Mouse (Mus musculus) hindbrain, embryonic 10.5 days (tissue): ENCODE measurements around the gene Cyth3. TPM values are rescaled to one million over a fixed set of nuclear protein-coding genes. Genes with fewer than 3 reads are reported as not detected.

Experiments
- DNase-seq: peaks from one replicate; pipeline ENCODE4 v3.0.0-alpha.2; 2017; ENCODE audit warnings: low spot score
- H3K27ac ChIP-seq: fragments of 300-500 bp; sonication (generic); 2 replicates; pipeline ENCODE4 v1.5.1; 2016; ENCODE audit warnings: mild to moderate bottlenecking, moderate library complexity
- H3K27me3 ChIP-seq: fragments of 300-500 bp; sonication (generic); 2 replicates; pipeline ENCODE4 v1.6.1; 2016; ENCODE audit warnings: mild to moderate bottlenecking; ENCODE audit not compliant: poor library complexity, insufficient read depth, severe bottlenecking
- H3K36me3 ChIP-seq: fragments of 300-500 bp; sonication (generic); 2 replicates; pipeline ENCODE4 v1.6.1; 2016; ENCODE audit warnings: mild to moderate bottlenecking, moderate library complexity
- H3K4me1 ChIP-seq: fragments of 300-500 bp; sonication (generic); replicated peaks from 2 replicates; pipeline ENCODE4 v1.6.1; 2016; ENCODE audit warnings: mild to moderate bottlenecking
- H3K4me3 ChIP-seq: fragments of 300-500 bp; sonication (generic); 2 replicates; pipeline ENCODE4 v1.5.1; 2016; ENCODE audit warnings: mild to moderate bottlenecking, moderate library complexity
- H3K9me3 ChIP-seq: fragments of 300-500 bp; sonication (generic); 2 replicates; pipeline ENCODE4 v1.6.1; 2016; ENCODE audit warnings: mild to moderate bottlenecking, moderate library complexity
- WGBS: fragments of 180-500 bp; shearing (Covaris S2); methylation state at CpG from one replicate; pipeline ENCODE4 v1.1.7; 2016; 5-methylcytosine and 5-hydroxymethylcytosine counted together
- polyA plus RNA-seq: library from polyadenylated mRNA; unstranded; fragments of >200 nt; fragmentation: Nextera tagmentation; extraction: Ambion mirVana; gene quantifications from 2 replicates; pipeline ENCODE4 v1.2.1, GENCODE M21; 2016

Gene Cyth3
- polyA plus RNA-seq, 1 experiment from 2014 or later, result 36.4 TPM

DNA sequence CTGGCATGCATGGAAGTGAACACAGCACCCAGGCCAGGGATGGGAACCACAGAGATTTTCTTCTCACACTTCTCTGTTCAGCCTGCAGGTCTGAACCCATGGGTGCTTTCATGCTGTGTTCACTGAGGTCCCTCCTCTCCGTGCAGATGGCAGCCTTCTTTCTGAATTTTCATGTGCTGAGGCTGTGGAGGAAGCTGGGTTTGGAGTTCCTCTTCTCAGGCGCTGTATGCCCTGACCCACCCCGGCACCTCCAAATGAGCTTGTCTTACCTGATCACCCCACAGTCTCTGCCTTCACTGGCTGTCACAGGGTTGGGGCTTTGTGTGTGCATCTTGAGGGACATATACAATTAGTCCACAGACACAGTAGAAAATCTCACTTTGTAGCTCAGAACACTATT is 65.3 kb downstream of the Cyth3 start:
- Histone ChIP-seq H3K4me3 (no peak overlapping the region), H3K27ac (no peak overlapping the region), H3K9me3 (no peaks in the 10 kb centered on the region), H3K4me1 (peaks cover 12% of the 10 kb centered on the region), H3K27me3 (no peaks in the 10 kb centered on the region), H3K36me3 (peaks cover 28% of the 10 kb centered on the region)
- no peak for DNase-seq
- WGBS, result 95% methylated on average over 3 of the region's 3 CpGs

DNA sequence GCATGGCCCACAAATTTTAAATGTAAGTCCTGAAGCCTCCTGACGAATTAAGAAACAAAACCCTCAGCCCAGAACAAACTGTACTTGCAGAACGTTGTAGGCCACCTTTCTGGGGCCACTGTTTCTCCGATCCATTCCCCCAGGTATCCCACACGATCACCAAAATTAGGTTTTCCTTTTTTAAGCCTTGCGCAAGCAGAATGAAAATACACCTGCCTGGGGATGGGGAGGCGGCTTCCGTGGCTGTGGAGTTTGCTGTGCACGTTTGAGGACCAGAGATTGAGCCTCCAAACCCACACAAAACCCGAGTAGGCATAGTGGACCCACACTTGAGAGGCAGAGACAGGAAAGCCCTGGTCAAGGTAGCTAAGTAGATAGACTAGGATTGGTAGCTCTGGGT is 68.1 kb downstream of the Cyth3 start:
- peaks cover 46% of the 10 kb centered on the region for H3K36me3 ChIP-seq
- no peaks in the 10 kb centered on the region for H3K27me3 ChIP-seq
- no peaks in the 10 kb centered on the region for H3K9me3 ChIP-seq
- no peak overlapping the region for H3K4me3 ChIP-seq
- 91% methylated on average over 9 of the region's 9 CpGs for WGBS
- DNase-seq, result no peak
- H3K27ac ChIP-seq, result no peak overlapping the region
- no peaks in the 10 kb centered on the region for H3K4me1 ChIP-seq

DNA sequence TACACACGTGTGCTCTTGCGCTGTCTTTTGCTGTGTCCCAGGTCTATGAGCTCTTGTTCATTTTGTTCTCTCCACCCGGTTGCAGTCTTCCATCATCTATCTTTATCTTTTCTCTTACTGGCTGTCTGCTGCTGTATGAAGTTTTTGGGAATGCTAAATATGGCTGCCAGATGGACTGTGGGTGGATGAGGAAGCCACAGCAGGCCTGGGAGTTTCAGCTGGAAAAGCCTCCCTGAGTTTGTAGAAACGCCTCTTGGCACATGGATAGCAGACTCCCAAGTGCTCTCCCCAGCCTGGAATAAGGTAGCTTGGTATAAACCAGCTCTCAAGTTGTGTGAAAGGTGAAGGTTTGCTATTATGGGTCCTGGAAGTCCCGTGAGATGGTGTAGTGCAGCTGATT is 68.7 kb downstream of the Cyth3 start:
- no peak for DNase-seq
- WGBS, result 92% methylated on average over 5 of the region's 5 CpGs
- Histone ChIP-seq H3K27me3 (no peaks in the 10 kb centered on the region), H3K4me1 (no peaks in the 10 kb centered on the region), H3K9me3 (no peaks in the 10 kb centered on the region), H3K36me3 (peaks cover 46% of the 10 kb centered on the region), H3K4me3 (no peak overlapping the region), H3K27ac (no peak overlapping the region)

DNA sequence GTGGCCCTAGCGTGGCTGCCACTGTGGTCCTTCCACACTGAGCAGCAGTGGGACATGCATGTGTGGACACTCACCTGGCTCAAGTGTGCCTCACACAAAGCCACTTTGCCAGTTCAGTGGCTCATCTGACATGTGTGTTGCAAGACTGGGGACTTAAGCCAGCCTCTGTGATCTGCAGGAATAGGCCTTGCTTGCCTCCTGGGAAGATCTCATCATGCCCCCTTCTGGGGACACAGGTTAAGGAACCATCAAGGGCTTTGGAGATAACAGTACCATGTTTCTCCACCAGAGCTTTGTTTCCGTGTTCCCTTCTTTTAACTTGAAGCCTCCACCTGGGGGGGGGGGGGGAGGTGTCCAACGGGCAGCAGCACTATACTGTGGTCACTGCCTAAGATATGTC is 74.1 kb downstream of the Cyth3 start:
- Histone ChIP-seq H3K4me1 (0 out of 2 replicates have a peak, but pooled peaks cover 6% of the 10 kb centered on the region), H3K4me3 (no peak overlapping the region), H3K27me3 (no peaks in the 10 kb centered on the region), H3K27ac (no peak overlapping the region), H3K9me3 (no peaks in the 10 kb centered on the region), H3K36me3 (peaks cover 54% of the 10 kb centered on the region)
- DNase-seq, result no peak
- WGBS, result 74% methylated on average over 3 of the region's 3 CpGs

DNA sequence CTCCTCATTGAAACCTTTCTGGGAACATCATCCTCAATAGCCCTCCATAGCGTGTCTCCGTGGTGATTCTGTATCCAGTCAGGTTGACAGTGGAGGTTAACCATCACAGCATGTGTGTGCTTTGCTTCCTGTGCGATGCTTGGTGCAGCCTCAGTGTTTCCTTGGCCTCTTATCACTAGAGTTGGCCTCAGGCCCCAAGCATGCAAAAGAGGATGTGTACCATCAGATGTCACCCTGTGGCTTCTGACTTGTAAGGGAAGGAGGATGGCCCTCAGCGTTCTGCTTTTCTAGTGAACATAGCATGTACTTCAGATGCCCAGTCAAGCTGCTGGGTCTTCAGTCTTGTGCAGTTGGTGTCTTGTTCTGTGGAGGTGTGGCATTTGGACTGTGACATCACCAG is 76.2 kb downstream of the Cyth3 start:
- H3K4me1 ChIP-seq, result 0 out of 2 replicates have a peak, but pooled peaks cover 9% of the 10 kb centered on the region
- no peaks in the 10 kb centered on the region for H3K9me3 ChIP-seq
- 96% methylated on average over 4 of the region's 4 CpGs for WGBS

DNA sequence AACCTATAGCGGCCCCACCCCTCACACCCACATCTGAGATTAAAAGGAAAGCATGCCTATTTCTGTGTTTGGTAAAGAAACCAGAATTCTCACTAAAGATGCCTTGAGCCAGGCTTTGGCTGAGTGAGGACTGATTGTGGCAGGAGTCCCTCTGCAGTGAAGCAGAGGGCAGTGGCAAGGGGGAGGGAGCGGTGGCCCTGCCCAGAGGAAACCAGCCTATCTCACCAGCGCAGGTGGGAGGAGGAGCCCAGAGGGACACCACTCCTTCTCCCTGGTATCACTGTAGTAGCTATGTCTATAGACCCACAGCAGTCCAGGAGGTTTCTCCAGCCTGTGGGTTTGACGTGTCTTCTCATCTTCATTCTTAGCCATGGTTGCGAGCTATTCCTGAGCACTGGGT is 78.0 kb downstream of the Cyth3 start:
- Histone ChIP-seq H3K27ac (no peak overlapping the region), H3K9me3 (no peaks in the 10 kb centered on the region), H3K27me3 (no peaks in the 10 kb centered on the region), H3K36me3 (peaks cover 69% of the 10 kb centered on the region), H3K4me3 (no peak overlapping the region), H3K4me1 (0 out of 2 replicates have a peak, but pooled peaks cover 9% of the 10 kb centered on the region)
- WGBS, result 90% methylated on average over 5 of the region's 5 CpGs
- DNase-seq, result no peak

More for the DNA sequence above, 76.2 kb downstream of the Cyth3 start:
- Histone ChIP-seq H3K4me3 (no peak overlapping the region), H3K36me3 (peaks cover 65% of the 10 kb centered on the region), H3K27ac (no peak overlapping the region), H3K27me3 (no peaks in the 10 kb centered on the region)
- DNase-seq, result no peak

DNA sequence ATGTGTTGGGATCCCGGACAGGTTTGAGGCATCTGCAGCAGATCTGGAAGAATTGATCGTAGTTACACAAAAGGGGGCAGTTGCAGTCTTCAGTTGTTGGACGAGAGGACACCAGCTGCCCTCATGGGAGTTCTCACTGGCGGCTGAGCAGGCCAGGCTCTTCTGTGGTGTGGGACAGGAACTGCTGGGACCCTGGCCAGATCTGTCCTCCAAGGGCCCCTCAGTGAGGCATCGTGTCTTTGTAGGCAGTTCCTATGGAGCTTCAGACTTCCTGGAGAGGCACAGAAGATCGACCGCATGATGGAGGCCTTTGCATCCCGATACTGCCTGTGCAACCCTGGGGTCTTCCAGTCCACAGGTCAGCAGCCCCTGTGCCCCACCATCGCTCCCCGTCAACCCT is 78.8 kb downstream of the Cyth3 start:
- Histone ChIP-seq H3K27me3 (no peaks in the 10 kb centered on the region), H3K27ac (0 out of 2 replicates have a peak overlapping the region, but pooled peaks have one; percentile 45), H3K4me3 (no peak overlapping the region), H3K4me1 (0 out of 2 replicates have a peak, but pooled peaks cover 9% of the 10 kb centered on the region), H3K36me3 (peaks cover 73% of the 10 kb centered on the region), H3K9me3 (no peaks in the 10 kb centered on the region)
- DNase-seq, result no peak
- WGBS, result 91% methylated on average over 10 of the region's 10 CpGs

DNA sequence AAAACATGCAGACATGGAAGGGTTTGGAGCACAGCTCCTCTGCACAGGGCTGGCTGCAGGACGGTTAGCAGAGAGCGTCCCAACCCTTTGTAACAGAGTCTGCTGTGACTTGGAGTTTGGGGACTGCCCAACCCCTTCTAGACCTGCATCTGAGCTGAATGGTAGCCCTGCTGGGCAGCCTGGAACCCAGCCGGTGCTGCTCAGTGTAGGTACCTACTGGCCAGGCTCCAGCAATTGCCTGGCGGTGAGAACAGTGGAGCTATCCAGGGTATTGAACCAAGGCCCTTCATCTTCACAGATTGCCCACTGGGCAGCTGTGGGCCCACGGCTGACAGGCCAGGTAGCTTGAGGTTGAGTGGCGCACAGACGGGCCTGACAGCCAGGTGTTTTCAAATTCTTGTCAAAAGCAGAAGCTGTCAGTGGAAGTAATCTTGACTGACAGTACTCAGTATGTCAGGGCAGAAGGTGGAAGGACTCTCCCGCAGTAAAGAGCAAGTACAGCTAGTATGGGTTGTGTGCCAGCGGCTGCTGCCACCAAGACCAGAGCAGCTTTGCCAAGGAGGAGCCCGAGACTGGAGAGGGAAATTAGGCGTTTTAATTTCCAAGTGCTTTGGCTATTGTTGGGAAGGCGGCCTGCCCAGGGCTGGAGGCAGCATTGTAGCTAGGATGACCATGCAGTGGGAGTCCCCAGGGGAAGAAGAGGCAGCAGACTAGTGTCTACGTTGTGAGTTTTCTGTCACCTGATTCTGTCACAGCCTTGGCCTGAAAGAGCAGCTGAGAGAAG is 82.8 kb downstream of the Cyth3 start:
- Histone ChIP-seq H3K27ac (no peak overlapping the region), H3K36me3 (peaks cover 80% of the 10 kb centered on the region), H3K4me3 (no peak overlapping the region), H3K4me1 (peaks cover 9% of the 10 kb centered on the region; the same call in 1 of the 2 replicates), H3K27me3 (no peaks in the 10 kb centered on the region), H3K9me3 (no peaks in the 10 kb centered on the region)
- no peak for DNase-seq
- WGBS, result 79% methylated on average over 13 of the region's 13 CpGs

DNA sequence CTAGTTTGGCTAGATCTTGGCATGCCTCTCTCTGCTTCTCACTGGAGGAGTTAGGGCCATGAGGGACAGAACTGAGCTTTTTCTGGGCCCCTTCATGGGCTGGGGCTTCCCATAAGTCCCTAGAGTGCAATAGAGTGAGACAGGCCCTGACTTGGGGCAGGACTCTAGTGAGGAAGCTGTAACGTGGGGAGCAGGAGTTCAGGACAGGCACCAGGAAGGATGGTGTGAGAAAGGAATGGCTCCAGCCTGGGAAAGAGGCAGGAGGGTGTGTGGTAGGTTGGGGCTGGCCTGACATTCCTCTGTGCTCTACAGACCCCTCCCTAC is 83.4 kb downstream of the Cyth3 start:
- Histone ChIP-seq H3K4me1 (peaks cover 9% of the 10 kb centered on the region; the same call in 1 of the 2 replicates), H3K4me3 (no peak overlapping the region), H3K9me3 (no peaks in the 10 kb centered on the region), H3K27ac (peak overlapping the region; percentile 35; the same call in 1 of the 2 replicates), H3K36me3 (peaks cover 86% of the 10 kb centered on the region), H3K27me3 (no peaks in the 10 kb centered on the region)
- DNase-seq, result no peak
- WGBS, result 76% methylated on average over 1 of the region's 1 CpGs

DNA sequence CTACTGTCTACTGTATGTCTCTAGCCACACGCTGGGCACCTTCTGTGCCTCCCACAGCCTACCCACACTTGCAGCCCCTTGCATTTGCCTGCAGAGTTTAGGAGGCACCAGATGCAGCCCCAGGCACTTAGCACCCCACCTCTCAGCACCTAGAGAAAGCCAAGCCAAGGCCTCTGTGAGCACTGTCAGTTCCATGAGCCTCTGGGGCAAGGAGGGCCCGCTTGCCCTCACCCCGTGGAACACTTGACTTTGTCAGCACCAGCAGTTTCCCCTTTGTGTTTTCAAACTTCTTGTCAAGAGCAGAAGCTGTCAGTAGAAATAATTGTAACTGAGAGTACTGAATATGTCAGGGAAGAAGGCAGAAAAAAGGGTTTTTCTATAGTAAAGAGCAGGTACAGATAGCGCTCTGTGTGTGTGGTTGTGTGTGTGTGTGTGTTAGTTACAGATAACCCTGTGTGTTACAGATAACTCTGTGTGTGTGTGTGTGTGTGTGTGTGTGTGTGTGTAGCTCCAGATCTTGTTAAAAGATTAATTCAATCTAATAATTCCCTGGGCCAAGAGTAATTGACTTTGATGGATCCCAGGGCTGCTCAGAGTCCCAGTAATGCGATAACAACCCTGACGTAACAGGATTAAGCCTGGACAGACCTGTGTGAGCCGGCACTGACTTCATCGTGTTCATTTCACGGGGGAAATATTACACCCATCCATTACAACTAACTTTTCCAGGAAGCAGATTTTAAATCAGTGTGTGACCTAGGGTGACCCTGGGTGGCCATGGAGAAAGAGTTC is 84.0 kb downstream of the Cyth3 start:
- H3K9me3 ChIP-seq, result no peaks in the 10 kb centered on the region
- H3K27me3 ChIP-seq, result no peaks in the 10 kb centered on the region
- H3K27ac ChIP-seq, result 0 out of 2 replicates have a peak overlapping the region, but pooled peaks have one; percentile 35
- H3K4me3 ChIP-seq, result no peak overlapping the region
- peaks cover 88% of the 10 kb centered on the region for H3K36me3 ChIP-seq
- peaks cover 3% of the 10 kb centered on the region; the same call in 1 of the 2 replicates for H3K4me1 ChIP-seq
- 87% methylated on average over 9 of the region's 9 CpGs for WGBS
- DNase-seq, result no peak

DNA sequence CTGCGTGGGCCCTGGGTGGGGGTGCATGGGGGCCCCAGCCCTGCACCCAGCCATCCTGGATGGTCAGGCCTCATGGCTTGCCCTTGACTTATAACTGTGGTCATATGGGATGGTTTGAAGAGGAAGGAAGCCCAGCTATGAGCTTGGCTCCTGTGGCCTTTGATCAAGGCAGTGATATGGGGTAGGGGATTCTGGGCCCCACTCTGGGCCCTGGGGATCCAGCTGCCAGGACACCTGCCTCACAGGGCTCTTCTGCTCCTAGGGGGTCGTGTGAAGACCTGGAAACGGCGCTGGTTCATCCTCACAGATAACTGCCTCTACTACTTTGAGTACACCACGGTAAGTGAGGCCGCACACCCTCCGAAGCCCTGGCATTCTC is 84.6 kb downstream of the Cyth3 start:
- Histone ChIP-seq H3K36me3 (peaks cover 88% of the 10 kb centered on the region), H3K9me3 (no peaks in the 10 kb centered on the region), H3K27me3 (no peaks in the 10 kb centered on the region), H3K4me1 (no peaks in the 10 kb centered on the region; the same call in 1 of the 2 replicates), H3K27ac (0 out of 2 replicates have a peak overlapping the region, but pooled peaks have one; percentile 24), H3K4me3 (no peak overlapping the region)
- no peak for DNase-seq
- WGBS, result 96% methylated on average over 7 of the region's 7 CpGs

DNA sequence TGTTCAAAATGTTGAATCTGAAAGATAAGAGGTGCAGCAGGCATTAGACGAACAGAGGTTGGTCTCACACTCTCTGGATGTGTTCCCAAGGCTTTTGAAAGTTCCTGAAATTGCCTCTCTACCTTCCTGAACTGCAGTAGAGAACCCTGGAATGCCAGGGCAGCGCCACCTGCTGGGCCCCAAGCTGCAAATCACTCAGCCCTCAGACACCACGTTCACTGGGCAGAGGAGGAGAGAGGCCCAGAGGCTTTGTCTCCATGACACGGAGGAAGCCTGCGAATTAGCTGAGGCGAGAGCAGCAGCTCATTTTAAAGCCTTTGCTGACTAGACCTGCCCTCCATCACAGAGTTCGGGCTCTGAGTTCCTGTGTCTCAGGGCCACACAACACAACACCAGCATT is 89.1 kb downstream of the Cyth3 start:
- H3K27ac ChIP-seq, result peak overlapping the region; percentile 67; the same call in 1 of the 2 replicates
- peak; percentile 72 for DNase-seq
- no peaks in the 10 kb centered on the region for H3K27me3 ChIP-seq
- H3K4me3 ChIP-seq, result no peak overlapping the region
- no peaks in the 10 kb centered on the region for H3K9me3 ChIP-seq
- H3K36me3 ChIP-seq, result peaks cover 97% of the 10 kb centered on the region
- H3K4me1 ChIP-seq, result no peaks in the 10 kb centered on the region; the same call in 1 of the 2 replicates
- 19% methylated on average over 7 of the region's 7 CpGs for WGBS
